Mouse (Mus musculus) olfactory bulb, adult 2 months (tissue): ENCODE data around the gene Rnf220.

Experiments used
- CTCF ChIP-seq: fragments of 200-500 bp; IDR thresholded peaks from 2 replicates; pipeline ENCODE4 v1.5.1; 2012; ENCODE audit warnings: low read depth, mild to moderate bottlenecking, low read length, moderate library complexity; ENCODE audit not compliant: insufficient read depth
- POLR2A ChIP-seq: fragments of 200-500 bp; IDR thresholded peaks from 2 replicates; pipeline ENCODE4 v1.6.1; 2012; ENCODE audit warnings: mild to moderate bottlenecking, low read depth, low read length, moderate library complexity; ENCODE audit not compliant: insufficient read depth

DNA sequence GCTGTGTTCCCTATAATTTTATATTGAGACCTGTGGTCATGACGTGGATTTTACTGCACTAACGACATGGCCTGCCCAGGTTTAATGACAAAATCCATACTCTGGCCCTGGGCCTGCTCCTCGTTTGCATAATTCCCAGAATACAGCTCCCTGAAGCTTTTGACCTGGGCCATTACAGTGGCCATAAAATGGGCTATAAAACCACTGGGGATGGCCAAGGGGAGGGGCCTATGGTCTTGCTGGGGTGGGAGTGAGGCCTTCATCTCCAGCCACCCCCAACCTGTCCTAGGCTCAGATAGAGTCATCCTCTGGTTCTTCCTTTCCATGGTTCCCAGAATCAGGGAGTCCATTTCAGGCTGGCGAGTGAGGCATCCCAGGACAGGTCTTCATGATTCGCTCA is 185.0 kb downstream of the Rnf220 start:
- TF ChIP-seq CTCF (no peak), POLR2A (no peak)
